Mouse (Mus musculus) liver, embryonic 16.5 days (tissue): Measurements from ENCODE around the gene Eid2b. TPM values are rescaled to one million over a fixed set of nuclear protein-coding genes. Genes with fewer than 3 reads are reported as not detected.
A peak's percentile ranks its signal among the peaks of the same experiment; 100 is the strongest.

Experiments used
- ATAC-seq: fragments of 200-750 bp; cut with Nextera tagmentation; 2 replicates; pipeline ENCODE4 v1.8.0; 2017; ENCODE audit warnings: low read depth, mild to moderate bottlenecking, moderate number of reproducible peaks, moderate library complexity
- H3K27ac ChIP-seq: fragments of 300-500 bp; sonication (generic); 2 replicates; pipeline ENCODE4 v1.5.1; 2014; ENCODE audit warnings: mild to moderate bottlenecking, low read length
- H3K27me3 ChIP-seq: fragments of 300-500 bp; sonication (generic); 2 replicates; pipeline ENCODE4 v1.6.1; 2014; ENCODE audit warnings: low read depth, low read length, mixed read lengths; ENCODE audit not compliant: control insufficient read depth, insufficient read depth
- H3K36me3 ChIP-seq: fragments of 300-500 bp; sonication (generic); 2 replicates; pipeline ENCODE4 v1.6.1; 2014; ENCODE audit warnings: mild to moderate bottlenecking; ENCODE audit not compliant: control insufficient read depth, insufficient read depth
- H3K4me1 ChIP-seq: fragments of 300-500 bp; sonication (generic); 2 replicates; pipeline ENCODE4 v1.6.1; 2014; ENCODE audit warnings: low read depth, low read length, mixed read lengths; ENCODE audit not compliant: control insufficient read depth
- H3K4me2 ChIP-seq: fragments of 300-500 bp; sonication (generic); 2 replicates; pipeline ENCODE4 v1.6.1; 2014; ENCODE audit warnings: low read depth, low read length, mixed read lengths
- H3K4me3 ChIP-seq: fragments of 300-500 bp; sonication (generic); 2 replicates; pipeline ENCODE4 v1.5.1; 2014; ENCODE audit warnings: low read depth, mild to moderate bottlenecking, low read length
- H3K9ac ChIP-seq: fragments of 300-500 bp; sonication (generic); 2 replicates; pipeline ENCODE4 v1.6.1; 2014; ENCODE audit warnings: low read depth, low read length
- H3K9me3 ChIP-seq: fragments of 300-500 bp; sonication (generic); replicated peaks from 2 replicates; pipeline ENCODE4 v1.6.1; 2016; ENCODE audit warnings: low read length; ENCODE audit not compliant: control insufficient read depth
- WGBS: fragments of 180-500 bp; shearing (Covaris S2); extraction: QIAGEN DNeasy Blood & Tissue Kit; methylation state at CpG from one replicate; pipeline ENCODE4 v1.1.7; 2014; ENCODE audit not compliant: insufficient replicate concordance; 5-methylcytosine and 5-hydroxymethylcytosine counted together
- polyA plus RNA-seq: library from polyadenylated mRNA; unstranded; fragments of >200 nt; fragmentation: Nextera tagmentation; extraction: Ambion mirVana; gene quantifications from 2 replicates; pipeline ENCODE4 v1.2.1, GENCODE M21; 2015

Gene Eid2b
- polyA plus RNA-seq, 1 experiment from 2014 or later, result 1.3 TPM

GRCm38 (mm10) chr7:28311926-28312543, 34.5 kb downstream of the Eid2b start, which contains the start of gene Timm50:
Gene Timm50 (minus strand): TSS chr7:28312072.
- peak within 1 kb of the TSS; percentile 63; the same call in 1 of the 2 replicates for H3K27ac ChIP-seq
- H3K27me3 ChIP-seq, result no peaks in the 10 kb centered on the region
- H3K9me3 ChIP-seq, result no peaks in the 10 kb centered on the region
- under 1% methylated on average over 44 of the region's 45 CpGs for WGBS
- peak within 1 kb of the TSS; percentile 98 for H3K4me3 ChIP-seq
- peaks cover 41% of the 10 kb centered on the region for H3K36me3 ChIP-seq
- peak within 1 kb of the TSS; percentile 90 for H3K4me2 ChIP-seq
- ATAC-seq, result peak; percentile 99
- peak within 1 kb of the TSS; percentile 92 for H3K9ac ChIP-seq
- peaks cover 18% of the 10 kb centered on the region for H3K4me1 ChIP-seq

GRCm38 (mm10) chr7:28318036-28318435, 40.5 kb downstream of the Eid2b start:
- H3K9me3 ChIP-seq, result no peaks in the 10 kb centered on the region
- H3K4me2 ChIP-seq, result no peak overlapping the region
- H3K27ac ChIP-seq, result no peak overlapping the region
- no peak for ATAC-seq
- H3K4me1 ChIP-seq, result peaks cover 1% of the 10 kb centered on the region
- no peak overlapping the region for H3K4me3 ChIP-seq
- 63% methylated on average over 3 of the region's 3 CpGs for WGBS
- H3K36me3 ChIP-seq, result peaks cover 68% of the 10 kb centered on the region
- no peak overlapping the region for H3K9ac ChIP-seq
- no peaks in the 10 kb centered on the region for H3K27me3 ChIP-seq

DNA sequence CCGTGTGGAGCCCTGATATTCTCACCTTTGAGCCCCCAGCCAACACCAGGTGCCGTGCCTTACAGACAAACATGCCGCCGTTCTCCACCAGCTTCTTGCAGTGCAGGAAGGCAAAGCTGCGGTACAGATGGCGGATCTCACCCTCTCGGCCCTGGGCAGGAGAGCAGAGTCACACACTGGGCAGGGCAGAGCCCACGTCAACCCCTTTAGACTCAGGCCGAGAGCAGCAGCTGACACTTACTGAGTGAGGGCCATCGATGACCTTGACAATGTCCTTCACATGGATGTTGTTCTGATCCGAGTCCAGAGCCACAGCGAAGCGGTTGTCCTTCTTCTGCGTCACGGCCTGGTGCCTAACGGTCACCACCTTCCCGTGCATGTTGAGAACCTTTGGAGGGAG, 41.2 kb downstream of the Eid2b start:
- no peak for ATAC-seq
- Histone ChIP-seq H3K4me2 (no peak overlapping the region), H3K9me3 (no peaks in the 10 kb centered on the region), H3K27ac (no peak overlapping the region), H3K27me3 (no peaks in the 10 kb centered on the region), H3K4me1 (no peaks in the 10 kb centered on the region; the same call in 1 of the 2 replicates), H3K9ac (no peak overlapping the region), H3K36me3 (peaks cover 75% of the 10 kb centered on the region), H3K4me3 (no peak overlapping the region)
- whole genome bisulfite sequencing, result 87% methylated on average over 17 of the region's 17 CpGs

GRCm38 (mm10) chr7:28321974-28322720, 44.6 kb downstream of the Eid2b start:
- Histone ChIP-seq H3K36me3 (peaks cover 69% of the 10 kb centered on the region), H3K4me3 (no peak overlapping the region), H3K9ac (no peak overlapping the region), H3K27ac (no peak overlapping the region), H3K27me3 (no peaks in the 10 kb centered on the region), H3K4me2 (no peak overlapping the region), H3K4me1 (no peaks in the 10 kb centered on the region; the same call in 1 of the 2 replicates), H3K9me3 (no peaks in the 10 kb centered on the region)
- 72% methylated on average over 15 of the region's 15 CpGs for WGBS
- ATAC-seq, result peak; percentile 16; the same call in 1 of the 2 replicates

- no peak overlapping the region for H3K27ac ChIP-seq
- H3K4me3 ChIP-seq, result no peak overlapping the region
- 84% methylated on average over 8 of the region's 8 CpGs for WGBS
- no peak overlapping the region for H3K4me2 ChIP-seq
- H3K9ac ChIP-seq, result no peak overlapping the region
- peaks cover 55% of the 10 kb centered on the region for H3K36me3 ChIP-seq
- no peaks in the 10 kb centered on the region for H3K9me3 ChIP-seq
- H3K4me1 ChIP-seq, result no peaks in the 10 kb centered on the region; the same call in 1 of the 2 replicates
- no peak for ATAC-seq
- no peaks in the 10 kb centered on the region for H3K27me3 ChIP-seq
Measured at GRCm38 (mm10) chr7:28325293-28325692, 47.8 kb downstream of the Eid2b start.

DNA sequence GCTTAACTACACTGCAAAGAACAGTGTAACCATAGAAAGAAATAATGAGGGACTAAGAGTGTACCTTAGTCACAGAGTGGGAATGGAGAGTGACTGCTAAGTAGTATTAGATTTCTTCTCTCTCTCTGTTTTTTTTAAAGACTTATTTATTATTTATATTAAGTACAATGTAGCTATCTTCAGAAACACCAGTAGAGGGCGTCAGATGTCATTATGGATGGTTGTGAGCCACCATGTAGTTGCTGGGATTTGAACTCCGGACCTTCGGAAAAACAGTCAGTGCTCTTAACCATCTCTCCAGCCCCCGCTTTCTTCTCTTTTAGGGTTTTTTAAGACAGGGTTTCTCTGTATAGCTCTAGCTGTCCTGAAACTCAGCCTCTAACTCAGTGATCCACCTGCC, 48.9 kb downstream of the Eid2b start:
- Histone ChIP-seq H3K9ac (no peak overlapping the region), H3K4me2 (no peak overlapping the region), H3K4me1 (no peaks in the 10 kb centered on the region; the same call in 1 of the 2 replicates), H3K27me3 (no peaks in the 10 kb centered on the region), H3K9me3 (no peaks in the 10 kb centered on the region), H3K27ac (no peak overlapping the region), H3K4me3 (no peak overlapping the region), H3K36me3 (peaks cover 61% of the 10 kb centered on the region)
- ATAC-seq, result no peak
- 70% methylated on average over 4 of the region's 4 CpGs for WGBS

- Histone ChIP-seq H3K36me3 (peaks cover 46% of the 10 kb centered on the region), H3K4me3 (no peak overlapping the region), H3K4me2 (no peak overlapping the region), H3K9ac (no peak overlapping the region), H3K9me3 (no peaks in the 10 kb centered on the region), H3K4me1 (no peaks in the 10 kb centered on the region), H3K27me3 (no peaks in the 10 kb centered on the region), H3K27ac (no peak overlapping the region)
- WGBS, result 78% methylated on average over 2 of the region's 2 CpGs
- ATAC-seq, result peak; percentile 51; the same call in 1 of the 2 replicates
Measured at GRCm38 (mm10) chr7:28328260-28328659, 50.7 kb downstream of the Eid2b start.
